ENCODE assay signal across 18 mouse cellular contexts in genomic region chr7:127211014-127211745, GRCm38 (mm10). TPM values are rescaled to one million over a fixed set of nuclear protein-coding genes. Genes with fewer than 3 reads are reported as not detected.
A peak's percentile ranks its signal among the peaks of the same experiment; 100 is the strongest.
DNase-seq lines count a peak whose midpoint lies in the region; ATAC-seq and TF ChIP-seq lines count a peak whose summit lies in the region.
"Had no signal": no experiment of that assay in that cellular context is flagged by ENCODE, and none has a peak within 500 bp of the region (broad histone marks: within the 10 kb centered on the region; RNA-seq: fewer than 3 reads in every experiment).

No protein-coding gene starts in this region.

- H3K4me1 ChIP-seq in forebrain, embryonic 12.5 days = peaks cover 29% of the 10 kb centered on the region
- H3K4me1 ChIP-seq in forebrain, postnatal 0 days (ENCODE audit: insufficient read depth) = peaks cover 15% of the 10 kb centered on the region
- H3K4me1 ChIP-seq in hindbrain, embryonic 12.5 days = peaks cover 22% of the 10 kb centered on the region

- peaks cover 28% of the 10 kb centered on the region for H3K27me3 ChIP-seq in forebrain, embryonic 12.5 days
- no peaks in the 10 kb centered on the region for H3K27me3 ChIP-seq in forebrain, postnatal 0 days (ENCODE audit: insufficient read depth, low read length)
- H3K27me3 ChIP-seq in hindbrain, embryonic 12.5 days = peaks cover 19% of the 10 kb centered on the region
- H3K27me3 ChIP-seq: hindbrain, embryonic 15.5 days; Patski had no signal

- no peak overlapping the region for H3K27ac ChIP-seq in forebrain, embryonic 12.5 days
- H3K27ac ChIP-seq in forebrain, postnatal 0 days (ENCODE audit: low read depth, low read length) = no peak overlapping the region
- H3K27ac ChIP-seq in left cerebral cortex, adult 2 months = peak overlapping the region; percentile 32
- H3K27ac ChIP-seq in hindbrain, embryonic 12.5 days = no peak overlapping the region
- H3K27ac ChIP-seq: heart, adult 2 months; hindbrain, embryonic 15.5 days; kidney, postnatal 0 days; limb, embryonic 12.5 days; midbrain, embryonic 10.5 days had no signal

- ATAC-seq in forebrain, embryonic 12.5 days (ENCODE audit: low FRiP score) = no peak
- no peak for ATAC-seq in forebrain, postnatal 0 days
- no peak for ATAC-seq in hindbrain, embryonic 12.5 days (ENCODE audit: low FRiP score)
- ATAC-seq: forebrain, embryonic 16.5 days; Patski had no signal

- intact Hi-C loops in left cerebral cortex, adult 2 months (cut with DNase I) = no loop called here
- intact Hi-C loops in left cerebral cortex, postnatal 10 days (cut with DNase I) = no loop called here

- TF ChIP-seq CTCF in forebrain, postnatal 0 days (IDR thresholded peaks at IDR 0.05; ENCODE audit: low read depth) = no peak
- TF ChIP-seq CTCF in left cerebral cortex, adult 2 months (IDR thresholded peaks at IDR 0.05) = no peak

- H3K9me3 ChIP-seq in forebrain, embryonic 12.5 days = no peaks in the 10 kb centered on the region
- no peaks in the 10 kb centered on the region for H3K9me3 ChIP-seq in forebrain, postnatal 0 days (ENCODE audit: low read length)
- H3K9me3 ChIP-seq in hindbrain, embryonic 12.5 days (replicated peaks) = no peaks in the 10 kb centered on the region
- H3K9me3 ChIP-seq: hindbrain, embryonic 15.5 days; limb, embryonic 12.5 days; midbrain, embryonic 10.5 days had no signal

- WGBS in forebrain, embryonic 12.5 days = 78% methylated on average over 5 of the region's 5 CpGs
- WGBS in forebrain, postnatal 0 days = 77% methylated on average over 5 of the region's 5 CpGs
- 71% methylated on average over 5 of the region's 5 CpGs for WGBS in hindbrain, embryonic 12.5 days

- H3K4me2 ChIP-seq in forebrain, embryonic 12.5 days = no peak overlapping the region
- no peak overlapping the region for H3K4me2 ChIP-seq in forebrain, postnatal 0 days (ENCODE audit: low read depth)
- H3K4me2 ChIP-seq in hindbrain, embryonic 12.5 days (replicated peaks) = no peak overlapping the region
- H3K4me2 ChIP-seq: hindbrain, embryonic 15.5 days; limb, embryonic 12.5 days had no signal

- H3K4me3 ChIP-seq in forebrain, embryonic 12.5 days (replicated peaks) = no peak overlapping the region
- no peak overlapping the region for H3K4me3 ChIP-seq in forebrain, postnatal 0 days (ENCODE audit: low read depth, low read length)
- no peak overlapping the region for H3K4me3 ChIP-seq in left cerebral cortex, adult 2 months
- H3K4me3 ChIP-seq in hindbrain, embryonic 12.5 days = no peak overlapping the region
- H3K4me3 ChIP-seq: heart, adult 2 months; hindbrain, embryonic 15.5 days; limb, embryonic 12.5 days; midbrain, embryonic 10.5 days had no signal

- 0 out of 2 replicates have a peak overlapping the region, but pooled peaks have one; percentile 12 for H3K9ac ChIP-seq in forebrain, embryonic 12.5 days
- no peak overlapping the region for H3K9ac ChIP-seq in forebrain, postnatal 0 days
- H3K9ac ChIP-seq in hindbrain, embryonic 12.5 days = no peak overlapping the region
- H3K9ac ChIP-seq: hindbrain, embryonic 15.5 days; limb, embryonic 12.5 days had no signal

- H3K36me3 ChIP-seq in forebrain, embryonic 12.5 days (replicated peaks) = no peaks in the 10 kb centered on the region
- no peaks in the 10 kb centered on the region for H3K36me3 ChIP-seq in forebrain, postnatal 0 days (ENCODE audit: insufficient read depth)
- no peaks in the 10 kb centered on the region for H3K36me3 ChIP-seq in hindbrain, embryonic 12.5 days
- H3K36me3 ChIP-seq: hindbrain, embryonic 15.5 days; midbrain, embryonic 10.5 days had no signal

- DNase-seq in forebrain, postnatal 0 days = no peak
- no peak for DNase-seq in left cerebral cortex, adult 2 months (ENCODE audit: extremely low spot score in 1 of 2, low spot score in 2 of 2)
- no peak for DNase-seq in left cerebral cortex, postnatal 10 days (ENCODE audit: extremely low spot score in 1 of 2, low spot score in 2 of 2)
- DNase-seq in CD8-positive naive resting alpha-beta T cell, adult 2 months (ENCODE audit: low read depth in 2 of 2, low spot score in 2 of 2) = peak; percentile 31 to 32
- peak; percentile 57 to 77 for DNase-seq in gastrocnemius, adult 8-10 months (ENCODE audit: low spot score in 2 of 2)
- no peak for DNase-seq in frontal cortex, postnatal 25 days (ENCODE audit: low spot score in 2 of 2)
- DNase-seq: adrenal gland, adult 2 months; cerebellum, postnatal 36 days; heart, adult 2 months; spleen, adult 18-20 months had no signal

RNA-seq across cellular contexts. Expression of gene Mylpf, which starts 2.5 kb away (rescaled TPM):
- 9.2 and 10.1 TPM in 2 replicates for polyA plus RNA-seq in forebrain, embryonic 12.5 days (2016; fragmentation: Nextera tagmentation; extraction: Ambion mirVana)
- 0.52 and 1.6 TPM in 2 replicates for total RNA-seq in forebrain, postnatal 0 days (2014; rRNA removed)
- 1.8 and 3.2 TPM in 2 replicates for polyA plus RNA-seq in forebrain, postnatal 0 days (2015; fragmentation: Nextera tagmentation; extraction: Ambion mirVana)
- 1 to 10 TPM; 2.7 to 3.3 TPM for total RNA-seq in left cerebral cortex, adult 2 months (2021)
- total RNA-seq in left cerebral cortex, postnatal 10 days (2021) = 1 to 10 TPM in 1 of 2 experiments, not detected in 1; 1.2 TPM
- over 10,000 TPM; 27,006 to 32,685 (median 27,393) TPM for total RNA-seq in gastrocnemius, adult 8-10 months (2022)
- 19.5 and 46.1 TPM in 2 replicates for polyA plus RNA-seq in hindbrain, embryonic 12.5 days (2016; fragmentation: Nextera tagmentation; extraction: Ambion mirVana)
- polyA plus RNA-seq: adrenal gland, adult 2 months had no signal

RNA-seq across cellular contexts. Expression of gene Tbc1d10b, which starts 2.9 kb away (rescaled TPM):
- 30.8 and 34.3 TPM in 2 replicates for polyA plus RNA-seq in forebrain, embryonic 12.5 days (2016; fragmentation: Nextera tagmentation; extraction: Ambion mirVana)
- total RNA-seq in forebrain, postnatal 0 days (2014; rRNA removed) = 63.8 and 68.7 TPM in 2 replicates
- polyA plus RNA-seq in forebrain, postnatal 0 days (2015; fragmentation: Nextera tagmentation; extraction: Ambion mirVana) = 18.1 and 24.8 TPM in 2 replicates
- total RNA-seq in left cerebral cortex, adult 2 months (2021) = 100 to 1,000 TPM in 1 of 2 experiments, 10 to 100 TPM in 1; 91.9 to 110 TPM
- total RNA-seq in left cerebral cortex, postnatal 10 days (2021) = 10 to 100 TPM; 85.6 to 88.0 TPM
- total RNA-seq in gastrocnemius, adult 8-10 months (2022) = 10 to 100 TPM; 29.1 to 34.3 (median 32.1) TPM
- polyA plus RNA-seq in hindbrain, embryonic 12.5 days (2016; fragmentation: Nextera tagmentation; extraction: Ambion mirVana) = 46.5 and 47.2 TPM in 2 replicates

RNA-seq across cellular contexts. Expression of gene Cd2bp2, which starts 15.3 kb away (rescaled TPM):
- polyA plus RNA-seq in forebrain, embryonic 12.5 days (2016; fragmentation: Nextera tagmentation; extraction: Ambion mirVana) = 104 and 108 TPM in 2 replicates
- total RNA-seq in forebrain, postnatal 0 days (2014; rRNA removed) = 89.9 and 131 TPM in 2 replicates
- polyA plus RNA-seq in forebrain, postnatal 0 days (2015; fragmentation: Nextera tagmentation; extraction: Ambion mirVana) = 55.0 and 67.5 TPM in 2 replicates
- 10 to 100 TPM; 77.7 to 80.8 TPM for total RNA-seq in left cerebral cortex, adult 2 months (2021)
- total RNA-seq in left cerebral cortex, postnatal 10 days (2021) = 10 to 100 TPM; 74.0 to 75.8 TPM
- 10 to 100 TPM; 25.2 to 35.0 (median 32.7) TPM for total RNA-seq in gastrocnemius, adult 8-10 months (2022)
- 86.2 and 92.9 TPM in 2 replicates for polyA plus RNA-seq in hindbrain, embryonic 12.5 days (2016; fragmentation: Nextera tagmentation; extraction: Ambion mirVana)

RNA-seq across cellular contexts. Expression of gene Zfp553, which starts 21.7 kb away (rescaled TPM):
- polyA plus RNA-seq in forebrain, embryonic 12.5 days (2016; fragmentation: Nextera tagmentation; extraction: Ambion mirVana) = 77.6 and 80.2 TPM in 2 replicates
- 34.3 and 46.6 TPM in 2 replicates for total RNA-seq in forebrain, postnatal 0 days (2014; rRNA removed)
- 29.8 and 35.9 TPM in 2 replicates for polyA plus RNA-seq in forebrain, postnatal 0 days (2015; fragmentation: Nextera tagmentation; extraction: Ambion mirVana)
- total RNA-seq in left cerebral cortex, adult 2 months (2021) = 10 to 100 TPM; 17.8 to 20.5 TPM
- total RNA-seq in left cerebral cortex, postnatal 10 days (2021) = 10 to 100 TPM; 16.6 to 18.4 TPM
- total RNA-seq in gastrocnemius, adult 8-10 months (2022) = 1 to 10 TPM; 4.2 to 5.5 (median 4.8) TPM
- 61.3 and 67.9 TPM in 2 replicates for polyA plus RNA-seq in hindbrain, embryonic 12.5 days (2016; fragmentation: Nextera tagmentation; extraction: Ambion mirVana)

RNA-seq across cellular contexts. Expression of gene Sept1, which starts 21.8 kb away (rescaled TPM):
- 42.6 and 43.4 TPM in 2 replicates for polyA plus RNA-seq in forebrain, embryonic 12.5 days (2016; fragmentation: Nextera tagmentation; extraction: Ambion mirVana)
- total RNA-seq in forebrain, postnatal 0 days (2014; rRNA removed) = 6.5 and 8.0 TPM in 2 replicates
- 5.6 and 6.7 TPM in 2 replicates for polyA plus RNA-seq in forebrain, postnatal 0 days (2015; fragmentation: Nextera tagmentation; extraction: Ambion mirVana)
- 1 to 10 TPM; 3.5 to 6.4 TPM for total RNA-seq in left cerebral cortex, adult 2 months (2021)
- total RNA-seq in left cerebral cortex, postnatal 10 days (2021) = 1 to 10 TPM; 6.0 to 6.1 TPM
- total RNA-seq in gastrocnemius, adult 8-10 months (2022) = 1 to 10 TPM; 1.0 to 2.8 (median 1.4) TPM
- 32.7 and 33.2 TPM in 2 replicates for polyA plus RNA-seq in hindbrain, embryonic 12.5 days (2016; fragmentation: Nextera tagmentation; extraction: Ambion mirVana)

Comparison
In these comparisons a context has a peak if more than half of its experiments do, and no peak if none do; other contexts are left out.
1. DNase-seq: peak in CD8-positive naive resting alpha-beta T cell, adult 2 months (2 of 2) and gastrocnemius, adult 8-10 months (2 of 2); none in forebrain, postnatal 0 days (single experiment), left cerebral cortex, adult 2 months (0 of 2), left cerebral cortex, postnatal 10 days (0 of 2) and frontal cortex, postnatal 25 days (0 of 2).
2. RNA of gene Mylpf, which starts 2.5 kb away (total RNA-seq): 27,006 to 32,685 TPM in gastrocnemius, adult 8-10 months; 2.7 to 3.3 TPM in left cerebral cortex, adult 2 months, 1.2 TPM in left cerebral cortex, postnatal 10 days and 0.52 to 1.6 TPM in forebrain, postnatal 0 days; every median in the first group is over 1,000 times any median in the second.